Mouse (Mus musculus) neural tube, embryonic 11.5 days (tissue): Measurements from ENCODE around the gene Plekhf1. TPM values are rescaled to one million over a fixed set of nuclear protein-coding genes. Genes with fewer than 3 reads are reported as not detected.
A peak's percentile ranks its signal among the peaks of the same experiment; 100 is the strongest.

Source experiments
- ATAC-seq: fragments of 200-750 bp; cut with Nextera tagmentation; 2 replicates; pipeline ENCODE4 v1.8.0; 2017; ENCODE audit warnings: moderate number of reproducible peaks, mild to moderate bottlenecking, moderate TSS enrichment, moderate library complexity; ENCODE audit not compliant: insufficient read depth, low FRiP score, low TSS enrichment
- DNase-seq: peaks from one replicate; pipeline ENCODE4 v3.0.0-alpha.2; 2015; ENCODE audit warnings: low spot score
- H3K27ac ChIP-seq: fragments of 300-500 bp; sonication (generic); 2 replicates; pipeline ENCODE4 v1.5.1; 2014; ENCODE audit warnings: low read depth, mild to moderate bottlenecking, low read length
- H3K27me3 ChIP-seq: fragments of 300-500 bp; sonication (generic); 2 replicates; pipeline ENCODE4 v1.6.1; 2014; ENCODE audit warnings: mild to moderate bottlenecking, low read length, mixed read lengths; ENCODE audit not compliant: control insufficient read depth, insufficient read depth
- H3K36me3 ChIP-seq: fragments of 300-500 bp; sonication (generic); 2 replicates; pipeline ENCODE4 v1.6.1; 2014; ENCODE audit warnings: mild to moderate bottlenecking, low read length, moderate library complexity, mixed read lengths; ENCODE audit not compliant: control insufficient read depth, insufficient read depth
- H3K4me1 ChIP-seq: fragments of 300-500 bp; sonication (generic); 2 replicates; pipeline ENCODE4 v1.6.1; 2014; ENCODE audit warnings: low read length, mixed read lengths; ENCODE audit not compliant: control insufficient read depth, insufficient read depth
- H3K4me2 ChIP-seq: fragments of 300-500 bp; sonication (generic); 2 replicates; pipeline ENCODE4 v1.6.1; 2014; ENCODE audit warnings: low read depth, mild to moderate bottlenecking, moderate library complexity
- H3K4me3 ChIP-seq: fragments of 300-500 bp; sonication (generic); 2 replicates; pipeline ENCODE4 v1.5.1; 2014; ENCODE audit warnings: low read depth, low read length
- H3K9ac ChIP-seq: fragments of 300-500 bp; sonication (generic); 2 replicates; pipeline ENCODE4 v1.6.1; 2014; ENCODE audit warnings: mild to moderate bottlenecking, low read length
- H3K9me3 ChIP-seq: fragments of 300-500 bp; sonication (generic); 2 replicates; pipeline ENCODE4 v1.6.1; 2016; ENCODE audit warnings: low read length; ENCODE audit not compliant: control insufficient read depth
- WGBS: fragments of 180-500 bp; shearing (Covaris S2); extraction: QIAGEN DNeasy Blood & Tissue Kit; methylation state at CpG from one replicate; pipeline ENCODE4 v1.1.7; 2014; 5-methylcytosine and 5-hydroxymethylcytosine counted together
- polyA plus RNA-seq: library from polyadenylated mRNA; unstranded; fragments of >200 nt; fragmentation: Nextera tagmentation; extraction: Ambion mirVana; gene quantifications from 2 replicates; pipeline ENCODE4 v1.2.1, GENCODE M21; 2014

The Plekhf1 gene
- polyA plus RNA-seq, 1 experiment from 2014 or later: 1.9 TPM

DNA sequence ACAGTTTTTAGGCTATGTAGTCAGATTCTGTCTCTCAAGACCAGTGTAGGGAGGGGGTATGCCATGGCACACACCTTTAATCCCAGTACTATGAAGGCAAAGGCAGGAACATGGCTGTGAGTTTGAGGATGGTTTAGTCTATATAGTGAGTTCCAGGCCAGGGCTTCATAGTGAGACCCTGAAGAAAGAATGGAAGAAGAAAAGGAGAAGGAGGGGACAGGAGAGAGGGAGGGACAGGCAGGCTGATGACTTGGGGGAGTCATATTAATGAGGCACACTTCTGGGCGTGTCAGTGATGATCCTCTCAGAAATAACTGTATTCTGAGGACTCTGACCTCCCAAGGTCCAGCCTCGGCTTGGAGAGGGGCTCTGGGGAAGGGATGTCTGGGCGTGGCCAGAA lies 51.8 kb downstream of the Plekhf1 start:
- ATAC-seq (no peak), DNase-seq (no peak)
- no peaks in the 10 kb centered on the region for H3K9me3 ChIP-seq
- H3K4me2 ChIP-seq: no peak overlapping the region
- no peak overlapping the region for H3K27ac ChIP-seq
- H3K4me1 ChIP-seq: peaks cover 7% of the 10 kb centered on the region; the same call in 1 of the 2 replicates
- no peak overlapping the region for H3K9ac ChIP-seq
- no peaks in the 10 kb centered on the region for H3K36me3 ChIP-seq
- 72% methylated on average over 3 of the region's 3 CpGs for WGBS
- no peak overlapping the region for H3K4me3 ChIP-seq
- H3K27me3 ChIP-seq: no peaks in the 10 kb centered on the region

- peak; percentile 70 for DNase-seq
- Histone ChIP-seq H3K4me1 (peaks cover 7% of the 10 kb centered on the region; the same call in 1 of the 2 replicates), H3K36me3 (no peaks in the 10 kb centered on the region), H3K9me3 (no peaks in the 10 kb centered on the region), H3K9ac (peak overlapping the region; percentile 68), H3K27me3 (no peaks in the 10 kb centered on the region), H3K4me2 (peak overlapping the region; percentile 39), H3K27ac (no peak overlapping the region; the same call in 1 of the 2 replicates), H3K4me3 (peak overlapping the region; percentile 23)
- peak; percentile 86 for ATAC-seq
- WGBS: 10% methylated on average over 31 of the region's 31 CpGs
These were observed 53.3 kb downstream of the Plekhf1 start for GRCm38 (mm10) chr7:38174321-38175148.

- H3K36me3 ChIP-seq: no peaks in the 10 kb centered on the region
- no peaks in the 10 kb centered on the region for H3K9me3 ChIP-seq
- H3K4me2 ChIP-seq: peak overlapping the region; percentile 39
- no peaks in the 10 kb centered on the region for H3K27me3 ChIP-seq
- no peak overlapping the region for H3K27ac ChIP-seq
- peak overlapping the region; percentile 23; the same call in 1 of the 2 replicates for H3K4me3 ChIP-seq
- H3K9ac ChIP-seq: peak overlapping the region; percentile 68
- ATAC-seq (peak; percentile 71; the same call in 1 of the 2 replicates), DNase-seq (no peak)
- peaks cover 7% of the 10 kb centered on the region; the same call in 1 of the 2 replicates for H3K4me1 ChIP-seq
- WGBS: 11% methylated on average over 14 of the region's 14 CpGs
These were observed 53.9 kb downstream of the Plekhf1 start for GRCm38 (mm10) chr7:38173871-38174270.

GRCm38 (mm10) chr7:38167724-38168141 lies 60.1 kb downstream of the Plekhf1 start:
- no peak for ATAC-seq

More at GRCm38 (mm10) chr7:38167724-38168141, 60.1 kb downstream of the Plekhf1 start:
- Histone ChIP-seq H3K9ac (no peak overlapping the region), H3K4me1 (no peaks in the 10 kb centered on the region), H3K27me3 (no peaks in the 10 kb centered on the region), H3K9me3 (no peaks in the 10 kb centered on the region), H3K4me2 (no peak overlapping the region), H3K36me3 (no peaks in the 10 kb centered on the region), H3K27ac (no peak overlapping the region), H3K4me3 (no peak overlapping the region)
- DNase-seq: peak; percentile 49
- 20% methylated on average over 11 of the region's 11 CpGs for WGBS

Other genes starting within 250 kb of the Plekhf1 start
- 42.5 and 47.8 TPM in 2 replicates for gene Uri1, start 204.5 kb downstream of the Plekhf1 start, polyA plus RNA-seq
- 83.9 and 84.0 TPM in 2 replicates for gene Ccne1, start 120.5 kb downstream of the Plekhf1 start, polyA plus RNA-seq
- 17.0 and 18.3 TPM in 2 replicates for gene 1600014C10Rik, start 44.8 kb downstream of the Plekhf1 start, polyA plus RNA-seq
- gene Pop4, start 43.4 kb upstream of the Plekhf1 start, polyA plus RNA-seq: 94.5 and 95.0 TPM in 2 replicates